Mouse (Mus musculus) midbrain, embryonic 13.5 days (tissue): ENCODE measurements at regions not wholly inside any gene's neighbourhood (a gene's known extent, or its start where the extent isn't known, plus 50 kb on each side); places are given as distances from the start of the nearest gene placed in this dataset.

Source experiments
- ATAC-seq: fragments of 200-750 bp; cut with Nextera tagmentation; 2 replicates; pipeline ENCODE4 v1.8.0; 2017; ENCODE audit warnings: mild to moderate bottlenecking, moderate TSS enrichment, moderate library complexity
- H3K27ac ChIP-seq: fragments of 300-500 bp; sonication (generic); 2 replicates; pipeline ENCODE4 v1.5.1; 2015; ENCODE audit warnings: inconsistent platforms, mild to moderate bottlenecking, moderate library complexity
- H3K27me3 ChIP-seq: fragments of 300-500 bp; sonication (generic); 2 replicates; pipeline ENCODE4 v1.6.1; 2015; ENCODE audit warnings: mild to moderate bottlenecking, inconsistent platforms
- H3K36me3 ChIP-seq: fragments of 300-500 bp; sonication (generic); 2 replicates; pipeline ENCODE4 v1.6.1; 2015; ENCODE audit warnings: mild to moderate bottlenecking, inconsistent platforms
- H3K4me1 ChIP-seq: fragments of 300-500 bp; sonication (generic); replicated peaks from 2 replicates; pipeline ENCODE4 v1.6.1; 2015; ENCODE audit warnings: inconsistent platforms
- H3K4me2 ChIP-seq: fragments of 300-500 bp; sonication (generic); replicated peaks from 2 replicates; pipeline ENCODE4 v1.6.1; 2015; ENCODE audit warnings: moderate library complexity, mild to moderate bottlenecking, inconsistent platforms
- H3K4me3 ChIP-seq: fragments of 300-500 bp; sonication (generic); replicated peaks from 2 replicates; pipeline ENCODE4 v1.5.1; 2015; ENCODE audit warnings: mild to moderate bottlenecking, inconsistent platforms
- H3K9ac ChIP-seq: fragments of 300-500 bp; sonication (generic); replicated peaks from 2 replicates; pipeline ENCODE4 v1.6.1; 2015; ENCODE audit warnings: mild to moderate bottlenecking, inconsistent platforms
- H3K9me3 ChIP-seq: fragments of 300-500 bp; sonication (generic); 2 replicates; pipeline ENCODE4 v1.6.1; 2016; ENCODE audit warnings: mild to moderate bottlenecking, inconsistent platforms
- WGBS: fragments of 180-500 bp; shearing (Covaris S2); methylation state at CpG from one replicate; pipeline ENCODE4 v1.1.7; 2015; 5-methylcytosine and 5-hydroxymethylcytosine counted together

GRCm38 (mm10) chr12:7853876-7854275 is 123.6 kb upstream of the Apob start:
- Histone ChIP-seq H3K4me2 (no peak overlapping the region), H3K9me3 (no peaks in the 10 kb centered on the region), H3K4me3 (no peak overlapping the region), H3K4me1 (no peaks in the 10 kb centered on the region), H3K36me3 (no peaks in the 10 kb centered on the region), H3K9ac (no peak overlapping the region), H3K27me3 (no peaks in the 10 kb centered on the region), H3K27ac (no peak overlapping the region)
- no peak for ATAC-seq
- 71% methylated on average over 2 of the region's 2 CpGs for WGBS

- H3K9me3 ChIP-seq: no peaks in the 10 kb centered on the region
- H3K4me1 ChIP-seq: no peaks in the 10 kb centered on the region
- H3K36me3 ChIP-seq: no peaks in the 10 kb centered on the region
- no peak overlapping the region for H3K4me3 ChIP-seq
- H3K9ac ChIP-seq: no peak overlapping the region
- H3K27me3 ChIP-seq: no peaks in the 10 kb centered on the region
- no peak for ATAC-seq
- WGBS: 94% methylated on average over 2 of the region's 2 CpGs
- no peak overlapping the region for H3K4me2 ChIP-seq
- no peak overlapping the region for H3K27ac ChIP-seq
Observed at GRCm38 (mm10) chr12:7855683-7856082, 121.8 kb upstream of the Apob start.

GRCm38 (mm10) chr12:7859533-7859932 is 117.9 kb upstream of the Apob start:
- no peak overlapping the region for H3K4me3 ChIP-seq
- H3K27me3 ChIP-seq: no peaks in the 10 kb centered on the region
- H3K4me2 ChIP-seq: no peak overlapping the region
- 89% methylated on average over 28 of the region's 28 CpGs for WGBS
- no peak overlapping the region for H3K27ac ChIP-seq
- no peaks in the 10 kb centered on the region for H3K36me3 ChIP-seq
- ATAC-seq: no peak
- H3K4me1 ChIP-seq: no peaks in the 10 kb centered on the region
- H3K9me3 ChIP-seq: no peaks in the 10 kb centered on the region
- H3K9ac ChIP-seq: no peak overlapping the region

- ATAC-seq: no peak
- Histone ChIP-seq H3K27me3 (no peaks in the 10 kb centered on the region), H3K9ac (no peak overlapping the region)
Observed at GRCm38 (mm10) chr12:7870004-7870403, 107.4 kb upstream of the Apob start.

GRCm38 (mm10) chr12:7870473-7870872 is 107.0 kb upstream of the Apob start:
- ATAC-seq: no peak
- H3K4me1 ChIP-seq: no peaks in the 10 kb centered on the region
- no peaks in the 10 kb centered on the region for H3K36me3 ChIP-seq
- no peak overlapping the region for H3K4me2 ChIP-seq
- H3K9me3 ChIP-seq: no peaks in the 10 kb centered on the region
- H3K9ac ChIP-seq: no peak overlapping the region
- no peaks in the 10 kb centered on the region for H3K27me3 ChIP-seq
- 81% methylated on average over 5 of the region's 5 CpGs for WGBS
- H3K27ac ChIP-seq: no peak overlapping the region
- no peak overlapping the region for H3K4me3 ChIP-seq

More at GRCm38 (mm10) chr12:7870004-7870403, 107.4 kb upstream of the Apob start:
- Histone ChIP-seq H3K4me1 (no peaks in the 10 kb centered on the region), H3K27ac (no peak overlapping the region), H3K9me3 (no peaks in the 10 kb centered on the region), H3K36me3 (no peaks in the 10 kb centered on the region), H3K4me2 (no peak overlapping the region), H3K4me3 (no peak overlapping the region)
- 74% methylated on average over 3 of the region's 3 CpGs for WGBS

- no peak overlapping the region for H3K27ac ChIP-seq
- H3K36me3 ChIP-seq: no peaks in the 10 kb centered on the region
- ATAC-seq: no peak
- no peak overlapping the region for H3K9ac ChIP-seq
- H3K9me3 ChIP-seq: no peaks in the 10 kb centered on the region
- H3K4me3 ChIP-seq: no peak overlapping the region
- no peaks in the 10 kb centered on the region for H3K27me3 ChIP-seq
- no peak overlapping the region for H3K4me2 ChIP-seq
- H3K4me1 ChIP-seq: no peaks in the 10 kb centered on the region
- WGBS: 76% methylated on average over 2 of the region's 2 CpGs
Observed at GRCm38 (mm10) chr12:7875454-7875853, 102.0 kb upstream of the Apob start.

GRCm38 (mm10) chr12:7876302-7877063 is 101.0 kb upstream of the Apob start:
- no peaks in the 10 kb centered on the region for H3K4me1 ChIP-seq
- no peaks in the 10 kb centered on the region for H3K27me3 ChIP-seq
- no peaks in the 10 kb centered on the region for H3K9me3 ChIP-seq
- no peak overlapping the region for H3K4me2 ChIP-seq
- no peak overlapping the region for H3K9ac ChIP-seq
- no peaks in the 10 kb centered on the region for H3K36me3 ChIP-seq
- no peak overlapping the region for H3K27ac ChIP-seq
- 91% methylated on average over 11 of the region's 11 CpGs for WGBS
- no peak overlapping the region for H3K4me3 ChIP-seq
- ATAC-seq: no peak

GRCm38 (mm10) chr12:7878761-7879160 is 98.7 kb upstream of the Apob start:
- no peaks in the 10 kb centered on the region for H3K9me3 ChIP-seq
- H3K36me3 ChIP-seq: no peaks in the 10 kb centered on the region
- no peak overlapping the region for H3K27ac ChIP-seq
- no peak overlapping the region for H3K4me3 ChIP-seq
- ATAC-seq: no peak
- H3K27me3 ChIP-seq: no peaks in the 10 kb centered on the region
- 90% methylated on average over 5 of the region's 5 CpGs for WGBS
- no peak overlapping the region for H3K9ac ChIP-seq
- H3K4me2 ChIP-seq: no peak overlapping the region
- H3K4me1 ChIP-seq: no peaks in the 10 kb centered on the region

- Histone ChIP-seq H3K27me3 (no peaks in the 10 kb centered on the region), H3K36me3 (no peaks in the 10 kb centered on the region), H3K4me1 (no peaks in the 10 kb centered on the region), H3K9me3 (no peaks in the 10 kb centered on the region), H3K4me3 (no peak overlapping the region), H3K4me2 (no peak overlapping the region), H3K9ac (no peak overlapping the region), H3K27ac (no peak overlapping the region)
- WGBS: 50% methylated on average over 2 of the region's 2 CpGs
- no peak for ATAC-seq
Observed at GRCm38 (mm10) chr12:7896156-7896555, 81.3 kb upstream of the Apob start.

GRCm38 (mm10) chr12:7905329-7905728 is 72.1 kb upstream of the Apob start:
- no peaks in the 10 kb centered on the region for H3K36me3 ChIP-seq
- no peaks in the 10 kb centered on the region for H3K4me1 ChIP-seq
- no peak overlapping the region for H3K9ac ChIP-seq
- no peak overlapping the region for H3K27ac ChIP-seq
- no peaks in the 10 kb centered on the region for H3K27me3 ChIP-seq
- no peak overlapping the region for H3K4me2 ChIP-seq
- no peak for ATAC-seq
- no peaks in the 10 kb centered on the region for H3K9me3 ChIP-seq
- no peak overlapping the region for H3K4me3 ChIP-seq
- 88% methylated on average over 2 of the region's 2 CpGs for WGBS

- WGBS: 86% methylated on average over 2 of the region's 2 CpGs
- Histone ChIP-seq H3K27me3 (no peaks in the 10 kb centered on the region), H3K36me3 (no peaks in the 10 kb centered on the region), H3K4me2 (no peak overlapping the region), H3K9ac (no peak overlapping the region), H3K9me3 (no peaks in the 10 kb centered on the region), H3K4me1 (no peaks in the 10 kb centered on the region), H3K27ac (no peak overlapping the region), H3K4me3 (no peak overlapping the region)
- ATAC-seq: no peak
Observed at GRCm38 (mm10) chr12:7906831-7907230, 70.6 kb upstream of the Apob start.

GRCm38 (mm10) chr12:7909746-7910360 is 67.6 kb upstream of the Apob start:
- no peaks in the 10 kb centered on the region for H3K27me3 ChIP-seq
- ATAC-seq: no peak
- H3K9me3 ChIP-seq: no peaks in the 10 kb centered on the region
- no peak overlapping the region for H3K27ac ChIP-seq
- no peak overlapping the region for H3K4me3 ChIP-seq
- no peak overlapping the region for H3K9ac ChIP-seq
- H3K36me3 ChIP-seq: no peaks in the 10 kb centered on the region
- no peaks in the 10 kb centered on the region for H3K4me1 ChIP-seq
- WGBS: 76% methylated on average over 9 of the region's 9 CpGs
- H3K4me2 ChIP-seq: no peak overlapping the region

GRCm38 (mm10) chr12:7910509-7910908 is 66.9 kb upstream of the Apob start:
- Histone ChIP-seq H3K4me2 (no peak overlapping the region), H3K4me1 (no peaks in the 10 kb centered on the region), H3K9ac (no peak overlapping the region), H3K4me3 (no peak overlapping the region), H3K27me3 (no peaks in the 10 kb centered on the region), H3K9me3 (no peaks in the 10 kb centered on the region), H3K36me3 (no peaks in the 10 kb centered on the region), H3K27ac (no peak overlapping the region)
- ATAC-seq: no peak
- WGBS: 62% methylated on average over 2 of the region's 2 CpGs
